Mouse (Mus musculus) left cerebral cortex, postnatal 4 days (tissue): ENCODE measurements around the gene Naa50. TPM values are rescaled to one million over a fixed set of nuclear protein-coding genes. Genes with fewer than 3 reads are reported as not detected.
A peak's percentile ranks its signal among the peaks of the same experiment; 100 is the strongest.

Experiments used
- DNase-seq: peaks from one replicate; pipeline ENCODE4 v3.0.0-alpha.2; 2022
- intact Hi-C: fragments of 180-260 bp; cut with DNase I; formaldehyde crosslinking; loops from one replicate; pipeline ENCODE4 v1.15.1; 2025
- total RNA-seq, 2 experiments: library from RNA; stranded (reverse); gene quantifications; 2 replicates each; pipeline ENCODE4 v1.2.3; 2021

The Naa50 gene
- total RNA-seq, 2 experiments from 2014 or later = 56.0 to 60.5 TPM

DNA sequence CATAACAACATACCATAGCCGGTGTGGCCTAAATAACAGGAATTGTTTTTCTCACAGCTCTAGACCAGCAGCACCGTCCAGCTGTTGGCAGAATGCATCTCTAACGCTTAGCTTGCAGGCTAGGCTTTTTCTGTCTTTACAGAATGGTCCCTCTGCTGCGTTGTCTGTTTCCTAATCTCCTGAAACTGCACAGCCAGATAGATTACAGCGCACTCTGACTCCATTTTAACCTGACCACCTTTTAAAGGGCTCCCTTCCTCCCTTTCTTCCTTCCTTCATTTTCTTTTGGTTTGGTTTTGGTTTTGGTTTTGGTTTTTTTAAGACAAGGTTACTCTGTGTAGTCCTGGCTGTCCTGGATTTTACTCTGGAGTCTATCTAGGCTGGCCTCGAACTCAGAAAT, 50.4 kb downstream of the Naa50 start:
- DNase-seq = no peak
- intact Hi-C loops = no loop called here

DNA sequence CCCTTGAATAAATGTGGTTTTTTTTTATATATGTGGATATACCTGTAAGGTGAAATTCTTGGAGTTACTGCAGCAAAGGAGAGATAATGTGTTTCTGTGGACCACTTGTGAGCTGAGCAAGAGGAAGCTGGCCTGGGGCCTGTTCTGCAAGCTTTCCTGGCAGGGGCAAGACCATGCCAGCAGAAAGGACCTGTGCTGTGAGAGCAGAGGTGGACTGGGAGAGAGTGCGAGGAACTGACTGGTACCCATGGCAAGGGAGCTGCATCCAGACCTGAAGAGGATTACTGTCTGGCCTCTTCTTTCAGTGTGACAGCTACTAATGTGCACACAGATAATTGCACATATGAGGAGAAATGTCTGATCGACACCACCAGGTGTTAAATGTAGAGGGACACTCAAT, 51.3 kb downstream of the Naa50 start:
- DNase-seq = no peak
- intact Hi-C loops = no loop called here

DNA sequence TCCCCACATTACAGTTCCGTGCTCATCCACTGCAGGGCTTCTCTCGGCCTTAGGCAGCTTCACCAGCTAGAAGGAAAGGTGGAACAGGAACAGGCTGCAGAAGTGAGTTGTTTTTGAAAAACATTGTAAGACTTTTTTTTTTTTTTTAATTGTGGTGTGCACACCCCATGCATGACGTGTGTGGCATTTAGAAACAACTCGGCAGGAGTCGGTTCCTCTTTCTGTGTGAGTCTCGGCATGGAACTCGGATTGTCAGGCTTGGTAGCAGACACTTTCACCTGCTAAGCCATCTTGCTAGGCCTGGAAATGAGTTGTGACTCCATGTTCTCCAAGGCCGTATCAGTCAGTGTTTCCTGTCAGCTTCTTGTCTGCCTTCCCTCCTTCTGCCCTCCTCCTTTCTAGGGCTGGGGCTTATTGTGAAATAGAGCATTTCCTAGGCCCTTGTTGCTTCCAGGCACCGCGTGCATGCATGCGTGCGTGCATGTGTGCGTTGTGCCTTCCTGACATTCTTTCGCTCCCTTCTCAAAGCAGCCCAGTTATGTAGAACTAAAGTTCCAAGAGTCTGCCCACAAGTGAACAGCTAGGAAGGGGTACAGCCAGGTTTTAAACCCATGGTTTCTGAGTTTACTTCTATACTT, 59.6 kb downstream of the Naa50 start:
- intact Hi-C loops = no loop called here
- no peak for DNase-seq

DNA sequence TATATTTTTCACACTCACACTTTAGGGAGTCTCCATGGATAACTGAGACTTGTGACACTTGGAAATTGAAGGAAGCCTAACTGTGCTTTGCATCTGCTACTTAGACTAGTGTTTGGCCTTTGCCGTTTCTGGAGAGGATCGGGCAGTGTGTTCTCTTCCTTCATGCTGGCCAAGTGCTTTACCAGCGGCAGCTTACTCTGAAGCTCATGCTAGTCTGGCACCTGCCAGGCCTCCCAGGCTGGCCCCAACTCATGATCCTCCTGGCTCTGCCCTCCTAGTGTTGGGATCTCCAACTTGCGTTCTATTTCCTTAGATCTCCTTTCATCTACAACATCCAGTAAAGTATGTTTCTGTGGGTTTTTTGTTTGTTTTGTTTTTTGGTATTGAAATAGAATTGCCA, 60.5 kb downstream of the Naa50 start:
- intact Hi-C loops = no loop called here
- no peak for DNase-seq

DNA sequence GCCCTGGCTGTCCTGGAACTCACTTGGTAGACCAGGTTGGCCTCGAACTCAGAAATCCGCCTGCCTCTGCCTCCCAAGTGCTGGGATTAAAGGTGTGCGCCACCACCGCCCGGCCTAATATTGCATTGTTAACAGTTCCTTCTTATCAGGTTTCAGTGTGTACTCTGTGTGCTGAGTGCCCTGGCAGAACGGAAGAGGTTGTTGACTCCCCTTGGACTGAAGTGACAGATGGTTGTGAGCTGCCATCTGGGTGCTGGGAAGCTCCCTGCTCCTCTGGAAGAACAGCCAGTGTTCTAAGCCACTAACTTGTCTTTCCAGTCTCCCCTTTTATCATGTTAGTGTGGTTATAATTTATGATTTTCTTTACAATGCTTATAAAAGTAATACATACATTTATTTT, 64.7 kb downstream of the Naa50 start:
- intact Hi-C loops = no loop called here
- peak; percentile 22 for DNase-seq

DNA sequence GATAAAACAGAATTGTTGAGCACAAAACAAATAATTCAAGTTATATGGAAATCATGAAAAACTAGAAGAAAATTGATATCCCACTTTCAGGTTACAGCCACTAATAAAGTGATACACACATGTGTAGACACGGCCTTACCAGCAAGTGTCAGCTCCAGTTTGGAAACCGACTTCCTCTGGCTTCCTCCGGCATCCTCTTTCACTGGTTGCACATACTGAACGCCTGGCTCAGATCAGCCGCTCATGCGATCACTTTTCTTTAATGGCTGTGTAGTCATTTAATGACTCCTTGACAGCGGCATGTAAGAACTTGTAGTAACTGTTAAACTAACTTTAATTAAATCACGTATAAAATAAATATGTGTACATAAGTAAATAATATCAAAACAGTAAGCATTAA, 66.3 kb downstream of the Naa50 start:
- no peak for DNase-seq
- intact Hi-C loops = no loop called here

DNA sequence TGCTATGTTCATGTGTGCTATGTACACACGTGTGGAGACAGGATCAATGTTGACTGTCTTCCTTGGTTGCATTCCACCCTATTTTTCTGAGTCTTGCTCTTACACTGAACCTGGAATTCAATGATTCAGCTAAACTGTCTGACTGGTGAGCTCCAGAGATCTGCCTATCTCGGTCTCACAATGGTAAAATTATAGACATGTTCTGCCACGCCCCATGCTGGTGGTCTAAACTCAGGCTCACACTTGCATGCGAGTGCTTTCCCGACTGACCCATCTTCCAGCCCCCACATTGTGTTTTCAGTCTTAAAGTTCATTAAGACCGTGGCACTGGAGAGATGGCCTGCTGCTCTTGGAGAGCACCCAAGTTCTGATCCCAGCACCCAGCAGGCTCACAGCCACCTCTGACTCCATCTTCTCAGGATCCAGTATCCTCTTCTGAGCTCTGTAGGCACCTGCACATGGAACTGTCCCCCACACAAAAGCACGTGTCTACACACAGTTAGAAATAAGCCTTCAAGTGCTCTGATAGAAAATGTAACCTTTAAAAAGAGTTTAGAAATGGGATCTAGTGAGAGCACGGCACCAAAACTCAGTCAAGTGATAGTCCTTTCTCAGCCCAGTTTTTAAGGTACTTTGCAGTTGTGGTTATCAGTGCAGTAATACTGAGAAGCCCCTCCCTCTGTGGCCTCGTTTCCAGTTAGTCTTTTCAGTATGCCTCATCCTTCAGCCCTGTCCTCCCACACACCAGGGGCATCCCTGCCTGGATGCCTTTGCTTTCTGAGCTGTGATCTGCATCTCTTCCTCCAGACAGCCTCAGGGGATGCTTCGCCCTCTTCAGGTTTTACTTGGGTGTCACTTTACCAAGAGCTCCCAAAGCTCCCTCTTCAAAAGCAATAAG, 70.8 kb downstream of the Naa50 start:
- intact Hi-C loops = no loop called here
- DNase-seq = no peak

DNA sequence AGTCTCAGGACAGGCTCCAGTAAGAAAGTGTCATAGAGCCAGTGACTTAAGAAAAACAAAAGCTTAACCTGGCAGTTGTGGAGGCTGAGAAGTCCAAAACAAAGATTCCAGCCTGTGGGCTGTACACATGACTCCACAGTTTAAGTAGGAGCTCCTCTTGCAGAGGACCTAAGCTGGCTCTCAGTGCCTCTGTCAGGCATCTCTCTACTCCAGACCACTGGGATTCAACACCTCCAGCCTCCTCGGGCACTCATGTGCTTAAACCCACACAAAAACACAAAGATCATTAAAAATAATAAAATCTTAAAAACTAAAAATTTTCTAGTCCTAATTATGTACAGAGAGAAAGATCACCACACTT, 71.4 kb downstream of the Naa50 start:
- no peak for DNase-seq
- intact Hi-C loops = no loop called here

DNA sequence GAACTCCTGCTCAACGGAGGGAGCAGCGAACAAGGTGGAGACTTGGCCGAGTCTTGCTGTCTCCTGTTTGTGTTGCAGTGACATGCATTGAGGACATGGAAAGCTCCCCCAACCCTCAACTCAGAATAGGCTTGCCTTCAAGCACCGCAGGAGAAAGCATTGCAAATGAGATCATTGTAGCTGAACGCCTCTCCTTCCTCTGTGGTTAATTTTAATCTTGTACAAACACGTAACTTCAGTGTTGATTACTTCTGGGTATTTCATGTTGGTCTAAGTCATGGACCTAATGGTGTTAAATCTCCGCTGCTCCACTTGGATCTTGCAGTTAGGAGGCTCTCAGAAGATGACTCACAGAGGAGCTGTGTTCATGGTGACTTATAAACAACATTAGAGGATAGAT, 73.1 kb downstream of the Naa50 start:
- intact Hi-C loops = no loop called here

More for the DNA sequence above, 73.1 kb downstream of the Naa50 start:
- DNase-seq = no peak

Other genes with a start within 250 kb of the Naa50 start
- gene Qtrt2, start 213.0 kb upstream of the Naa50 start, total RNA-seq = 10 to 100 TPM; 32.9 to 35.3 TPM
- 10 to 100 TPM; 26.1 to 26.7 TPM for gene Zdhhc23, start 160.0 kb upstream of the Naa50 start, total RNA-seq
- 1 to 10 TPM; 2.9 to 4.9 TPM for gene Gramd1c, start 76.5 kb upstream of the Naa50 start, total RNA-seq
- gene Atp6v1a, start 125 bp upstream of the Naa50 start, total RNA-seq = 100 to 1,000 TPM; 237 to 255 TPM
- 10 to 100 TPM; 27.7 to 27.9 TPM for gene Usf3, start 33.4 kb downstream of the Naa50 start, total RNA-seq
- gene Sidt1, start 193.4 kb downstream of the Naa50 start, total RNA-seq = 10 to 100 TPM; 16.0 to 17.9 TPM
- 10 to 100 TPM; 15.0 to 18.8 TPM for gene Spice1, start 207.3 kb downstream of the Naa50 start, total RNA-seq